Mouse (Mus musculus) heart, embryonic 12.5 days (tissue): Measurements from ENCODE around the gene Scin. TPM values are rescaled to one million over a fixed set of nuclear protein-coding genes. Genes with fewer than 3 reads are reported as not detected.
A peak's percentile ranks its signal among the peaks of the same experiment; 100 is the strongest.

ENCODE experiments used
- ATAC-seq: fragments of 200-750 bp; cut with Nextera tagmentation; 2 replicates; pipeline ENCODE4 v1.8.0; 2017; ENCODE audit warnings: moderate TSS enrichment, moderate library complexity; ENCODE audit not compliant: insufficient number of reproducible peaks, low FRiP score
- H3K27ac ChIP-seq: fragments of 300-500 bp; sonication (generic); 2 replicates; pipeline ENCODE4 v1.5.1; 2016; ENCODE audit warnings: mild to moderate bottlenecking, moderate library complexity; ENCODE audit not compliant: poor library complexity, severe bottlenecking
- H3K27me3 ChIP-seq: fragments of 300-500 bp; sonication (generic); replicated peaks from 2 replicates; pipeline ENCODE4 v1.6.1; 2016; ENCODE audit warnings: mild to moderate bottlenecking, moderate library complexity
- H3K36me3 ChIP-seq: fragments of 300-500 bp; sonication (generic); 2 replicates; pipeline ENCODE4 v1.6.1; 2016; ENCODE audit warnings: mild to moderate bottlenecking, moderate library complexity
- H3K4me1 ChIP-seq: fragments of 300-500 bp; sonication (generic); replicated peaks from 2 replicates; pipeline ENCODE4 v1.6.1; 2016; ENCODE audit warnings: mild to moderate bottlenecking
- H3K4me2 ChIP-seq: fragments of 300-500 bp; sonication (generic); 2 replicates; pipeline ENCODE4 v1.6.1; 2016; ENCODE audit warnings: mild to moderate bottlenecking, moderate library complexity
- H3K4me3 ChIP-seq: fragments of 300-500 bp; sonication (generic); 2 replicates; pipeline ENCODE4 v1.5.1; 2016; ENCODE audit warnings: mild to moderate bottlenecking
- H3K9ac ChIP-seq: fragments of 300-500 bp; sonication (generic); 2 replicates; pipeline ENCODE4 v1.6.1; 2016; ENCODE audit warnings: mild to moderate bottlenecking, moderate library complexity
- H3K9me3 ChIP-seq: fragments of 300-500 bp; sonication (generic); replicated peaks from 2 replicates; pipeline ENCODE4 v1.6.1; 2016; ENCODE audit warnings: mild to moderate bottlenecking, moderate library complexity
- WGBS: fragments of 180-500 bp; shearing (Covaris S2); methylation state at CpG from one replicate; pipeline ENCODE4 v1.1.7; 2016; 5-methylcytosine and 5-hydroxymethylcytosine counted together
- polyA plus RNA-seq: library from polyadenylated mRNA; unstranded; fragments of >200 nt; fragmentation: Nextera tagmentation; extraction: Ambion mirVana; gene quantifications from 2 replicates; pipeline ENCODE4 v1.2.1, GENCODE M21; 2016

Gene Scin
- polyA plus RNA-seq, 1 experiment from 2014 or later = 2.7 TPM

DNA sequence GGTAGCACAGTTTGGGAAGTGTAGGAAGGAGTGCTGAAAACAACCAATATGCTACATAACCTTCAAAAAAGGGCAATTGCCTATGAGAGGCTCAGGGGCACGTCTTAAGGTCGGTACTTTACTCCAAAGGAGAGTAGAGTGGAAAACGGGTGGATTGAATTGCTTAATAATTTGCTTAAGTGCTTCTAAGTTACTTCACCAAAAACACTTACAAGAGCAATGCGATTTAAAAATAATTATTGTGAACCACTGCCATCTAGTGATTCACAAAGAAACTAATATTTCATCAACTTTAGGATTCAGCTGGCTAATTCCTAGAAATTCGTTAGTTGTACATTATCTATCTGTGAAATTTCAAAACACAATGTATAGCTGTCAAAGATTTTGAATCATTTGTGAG lies 60.4 kb downstream of the Scin start:
- no peaks in the 10 kb centered on the region for H3K4me1 ChIP-seq
- H3K9me3 ChIP-seq = no peaks in the 10 kb centered on the region
- no peak overlapping the region for H3K27ac ChIP-seq
- no peaks in the 10 kb centered on the region for H3K27me3 ChIP-seq
- H3K9ac ChIP-seq = no peak overlapping the region
- no peak overlapping the region for H3K4me3 ChIP-seq
- WGBS = 63% methylated on average over 5 of the region's 5 CpGs
- no peaks in the 10 kb centered on the region for H3K36me3 ChIP-seq
- no peak overlapping the region for H3K4me2 ChIP-seq
- no peak for ATAC-seq

DNA sequence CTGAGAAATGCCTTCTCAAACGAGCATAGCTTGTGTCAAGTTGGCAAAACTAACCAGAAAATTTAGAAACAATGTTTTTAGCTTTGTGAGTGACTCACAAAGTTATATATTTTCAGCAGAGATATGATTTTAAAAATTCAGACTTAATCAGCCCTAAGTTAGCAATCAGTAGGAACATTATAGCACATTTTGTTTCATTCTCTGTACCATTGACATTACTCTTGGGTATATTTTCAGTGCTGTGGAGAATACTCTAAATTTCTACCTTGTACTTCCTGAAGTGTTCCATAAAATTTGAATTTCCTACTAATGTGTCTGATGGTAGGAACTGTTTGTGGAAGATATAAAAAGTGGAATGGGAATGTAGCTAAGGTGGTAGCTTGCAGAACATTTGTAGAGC lies 87.0 kb downstream of the Scin start:
- H3K36me3 ChIP-seq = no peaks in the 10 kb centered on the region
- H3K9me3 ChIP-seq = no peaks in the 10 kb centered on the region
- no peaks in the 10 kb centered on the region for H3K27me3 ChIP-seq
- 60% methylated on average over 1 of the region's 1 CpGs for WGBS
- no peaks in the 10 kb centered on the region for H3K4me1 ChIP-seq
- ATAC-seq = no peak
- no peak overlapping the region for H3K4me3 ChIP-seq
- no peak overlapping the region for H3K4me2 ChIP-seq
- no peak overlapping the region for H3K27ac ChIP-seq
- no peak overlapping the region for H3K9ac ChIP-seq

DNA sequence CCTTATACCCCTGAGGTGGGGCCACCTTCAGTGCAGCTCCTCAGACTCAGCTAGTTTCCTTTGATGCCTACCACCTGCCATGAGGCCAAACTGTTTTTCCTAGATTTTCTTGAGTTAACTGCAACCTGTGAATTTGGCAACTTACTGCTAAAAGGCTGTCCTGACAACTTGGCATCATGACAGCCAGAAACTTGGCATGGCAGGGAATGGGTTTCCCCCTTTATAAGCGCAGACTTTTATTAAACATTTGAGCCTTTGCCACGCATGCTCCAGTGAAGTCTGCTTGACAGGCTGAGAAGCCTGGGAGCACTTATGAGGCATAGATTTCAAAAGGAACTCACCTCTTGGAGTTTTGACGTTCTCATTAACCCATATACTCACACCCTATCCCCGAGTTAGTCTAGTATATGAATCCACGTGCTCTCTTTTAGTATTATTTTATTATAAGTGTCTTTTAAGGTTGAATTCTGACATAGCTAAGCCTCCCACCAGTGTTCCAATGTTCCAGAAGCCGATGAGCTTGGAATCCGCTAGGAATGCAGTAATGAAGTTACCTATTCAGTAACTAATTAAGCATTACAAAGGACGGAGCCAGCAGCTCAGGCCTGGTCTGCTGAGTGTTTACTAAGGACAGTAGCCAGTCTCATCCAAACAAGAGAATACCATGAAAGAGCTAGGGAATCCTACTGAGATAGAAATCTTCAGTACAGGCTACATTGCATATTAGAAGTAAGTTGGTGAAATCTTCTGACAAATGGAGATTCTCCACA lies 90.0 kb downstream of the Scin start:
- Histone ChIP-seq H3K9me3 (no peaks in the 10 kb centered on the region), H3K27me3 (no peaks in the 10 kb centered on the region), H3K4me2 (no peak overlapping the region), H3K27ac (no peak overlapping the region), H3K9ac (no peak overlapping the region), H3K36me3 (no peaks in the 10 kb centered on the region), H3K4me3 (no peak overlapping the region), H3K4me1 (no peaks in the 10 kb centered on the region)
- WGBS = 82% methylated on average over 8 of the region's 8 CpGs
- no peak for ATAC-seq

DNA sequence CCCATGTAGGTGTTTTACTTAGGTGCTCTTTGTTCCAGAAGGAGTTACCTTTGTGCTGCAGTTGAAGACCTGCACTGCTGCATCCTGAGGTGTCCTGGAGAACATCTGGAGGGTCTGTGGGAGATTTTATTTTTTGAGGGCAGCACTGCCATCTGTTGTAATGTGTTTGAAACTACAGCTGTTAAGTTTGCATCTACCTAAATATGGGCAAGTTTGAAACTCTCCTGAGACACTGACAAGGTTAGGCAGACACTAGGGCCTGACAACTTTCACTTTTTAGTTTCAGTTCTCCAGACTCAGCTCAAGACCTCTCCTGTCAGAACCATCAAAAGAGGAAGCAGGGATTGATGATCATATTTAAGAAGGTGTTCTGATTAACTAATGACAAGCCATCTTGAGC lies 94.0 kb downstream of the Scin start:
- 0 out of 2 replicates have a peak, but pooled peaks cover 2% of the 10 kb centered on the region for H3K4me1 ChIP-seq
- no peaks in the 10 kb centered on the region for H3K9me3 ChIP-seq
- no peak for ATAC-seq

DNA sequence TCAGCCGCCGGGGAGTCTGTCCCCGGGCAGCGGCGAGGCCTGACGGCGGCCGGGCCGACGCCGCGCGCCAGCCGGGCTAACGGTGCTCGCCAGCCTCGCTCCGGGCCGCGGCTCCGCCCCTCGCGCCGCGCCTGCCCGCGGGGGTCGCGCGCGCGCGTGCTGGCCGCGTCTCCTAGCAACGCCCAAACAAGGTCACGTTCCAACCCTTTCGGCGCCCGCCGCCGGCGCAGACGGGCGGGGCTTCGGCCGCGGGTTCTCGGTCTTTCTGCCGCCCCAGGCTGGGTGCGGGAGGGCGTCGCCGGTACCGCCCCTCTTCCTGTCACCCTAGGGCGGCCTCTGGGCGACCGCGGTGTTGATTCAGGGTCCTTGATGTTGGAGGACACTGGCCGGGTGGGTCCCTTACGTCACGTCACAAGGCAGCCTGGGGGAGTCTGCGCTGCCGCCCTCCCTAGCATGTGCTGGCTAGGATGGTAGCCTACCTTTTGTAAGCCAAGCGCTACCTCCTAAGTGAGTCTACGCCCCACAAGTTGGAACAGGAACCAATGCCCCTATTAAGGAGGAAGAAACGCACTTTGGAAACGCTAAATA lies 96.1 kb downstream of the Scin start, which contains the start of gene Arl4a:
TSS of gene Arl4a (minus strand) at position 150 of the 588 bp plus-strand sequence.
- Histone ChIP-seq H3K4me1 (0 out of 2 replicates have a peak, but pooled peaks cover 2% of the 10 kb centered on the region), H3K27me3 (no peaks in the 10 kb centered on the region), H3K9me3 (no peaks in the 10 kb centered on the region), H3K36me3 (no peaks in the 10 kb centered on the region), H3K4me2 (peak within 1 kb of the TSS; percentile 68), H3K4me3 (peak within 1 kb of the TSS; percentile 88), H3K27ac (peak within 1 kb of the TSS; percentile 93), H3K9ac (peak within 1 kb of the TSS; percentile 89)
- peak; percentile 92 for ATAC-seq
- WGBS = under 1% methylated on average over 68 of the region's 68 CpGs

More for the DNA sequence above, 94.0 kb downstream of the Scin start:
- Histone ChIP-seq H3K36me3 (no peaks in the 10 kb centered on the region), H3K9ac (no peak overlapping the region), H3K4me3 (no peak overlapping the region), H3K4me2 (no peak overlapping the region), H3K27ac (no peak overlapping the region), H3K27me3 (no peaks in the 10 kb centered on the region)

DNA sequence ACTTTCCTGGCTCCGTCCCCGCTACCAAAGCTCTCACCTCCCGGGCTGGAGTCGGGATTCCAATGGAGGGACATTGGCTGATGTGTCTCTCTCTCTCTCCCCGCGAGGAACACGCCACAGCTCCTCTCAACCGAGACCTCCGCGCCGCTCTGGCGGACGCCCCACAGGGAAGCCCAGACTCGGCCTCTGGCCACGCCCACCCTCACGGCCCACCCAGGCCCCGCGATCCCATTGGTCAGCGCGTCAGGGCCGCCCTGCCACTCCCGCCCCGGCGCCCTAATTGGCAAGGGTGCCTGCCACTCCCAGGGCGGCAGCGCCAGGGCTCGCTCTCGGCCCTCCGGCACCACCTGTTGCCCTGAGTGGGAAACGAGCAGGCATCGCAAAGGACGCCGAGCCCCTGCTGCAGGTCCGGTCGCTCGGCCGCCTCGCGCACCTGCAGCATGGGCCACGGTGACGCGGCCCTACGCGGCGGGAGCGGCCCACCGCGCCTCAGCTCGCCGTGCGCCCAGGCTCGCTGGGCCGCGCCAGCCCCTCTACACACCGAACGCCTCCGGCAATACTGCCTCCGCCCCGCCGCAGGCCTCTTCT lies 96.7 kb downstream of the Scin start:
- H3K9me3 ChIP-seq = no peaks in the 10 kb centered on the region
- WGBS = under 1% methylated on average over 58 of the region's 60 CpGs
- peak overlapping the region; percentile 68 for H3K4me2 ChIP-seq
- peak; percentile 98 for ATAC-seq
- 0 out of 2 replicates have a peak, but pooled peaks cover 2% of the 10 kb centered on the region for H3K4me1 ChIP-seq
- H3K27me3 ChIP-seq = no peaks in the 10 kb centered on the region
- H3K27ac ChIP-seq = peak overlapping the region; percentile 93
- peak overlapping the region; percentile 89 for H3K9ac ChIP-seq
- H3K36me3 ChIP-seq = 0 out of 2 replicates have a peak, but pooled peaks cover 3% of the 10 kb centered on the region
- peak overlapping the region; percentile 88 for H3K4me3 ChIP-seq

DNA sequence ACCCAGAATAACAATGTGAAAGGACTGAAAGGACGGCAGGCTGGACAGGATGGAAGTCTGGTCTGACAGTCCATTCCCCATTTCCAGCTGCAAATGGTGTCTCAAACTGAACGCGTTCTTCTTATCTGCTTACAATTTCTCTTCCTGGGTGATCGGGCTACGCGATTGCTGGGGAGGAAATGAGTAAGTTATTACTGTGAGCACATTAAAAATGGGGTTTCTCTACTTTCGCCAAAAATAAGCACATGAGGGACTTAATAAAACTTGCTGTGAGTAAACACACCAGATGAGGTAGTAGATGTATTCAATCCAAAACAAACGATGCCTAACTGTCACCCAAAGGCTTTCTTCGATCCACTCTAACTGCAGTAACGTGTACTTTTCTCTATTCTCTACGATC lies 97.4 kb downstream of the Scin start:
- peak overlapping the region; percentile 89 for H3K9ac ChIP-seq
- H3K4me1 ChIP-seq = 0 out of 2 replicates have a peak, but pooled peaks cover 2% of the 10 kb centered on the region
- H3K4me3 ChIP-seq = peak overlapping the region; percentile 88
- H3K27me3 ChIP-seq = no peaks in the 10 kb centered on the region
- H3K4me2 ChIP-seq = peak overlapping the region; percentile 68
- H3K9me3 ChIP-seq = no peaks in the 10 kb centered on the region
- peak overlapping the region; percentile 80; the same call in 1 of the 2 replicates for H3K27ac ChIP-seq
- ATAC-seq = no peak
- 2% methylated on average over 11 of the region's 11 CpGs for WGBS
- peaks cover 3% of the 10 kb centered on the region; the same call in 1 of the 2 replicates for H3K36me3 ChIP-seq

DNA sequence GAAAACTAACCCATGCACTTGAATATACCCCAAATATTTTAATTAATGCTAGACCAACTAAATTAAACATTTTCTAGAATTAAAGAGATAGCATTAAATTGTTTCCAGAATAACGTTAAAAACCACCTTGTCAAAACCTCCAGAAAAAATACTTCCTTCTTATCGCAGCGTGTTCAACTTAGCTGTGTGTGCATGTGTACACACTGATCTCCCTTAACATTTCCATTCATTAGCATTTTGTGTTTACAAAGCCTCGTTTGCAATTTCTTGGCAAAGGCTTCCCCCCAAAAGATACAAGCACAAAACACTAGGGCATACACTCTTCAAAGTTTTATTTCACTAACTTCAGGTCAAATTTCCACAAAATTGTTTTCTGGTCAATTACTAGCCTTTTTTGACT lies 98.5 kb downstream of the Scin start:
- WGBS = 71% methylated on average over 4 of the region's 4 CpGs
- peaks cover 8% of the 10 kb centered on the region; the same call in 1 of the 2 replicates for H3K36me3 ChIP-seq
- H3K4me2 ChIP-seq = peak overlapping the region; percentile 68

DNA sequence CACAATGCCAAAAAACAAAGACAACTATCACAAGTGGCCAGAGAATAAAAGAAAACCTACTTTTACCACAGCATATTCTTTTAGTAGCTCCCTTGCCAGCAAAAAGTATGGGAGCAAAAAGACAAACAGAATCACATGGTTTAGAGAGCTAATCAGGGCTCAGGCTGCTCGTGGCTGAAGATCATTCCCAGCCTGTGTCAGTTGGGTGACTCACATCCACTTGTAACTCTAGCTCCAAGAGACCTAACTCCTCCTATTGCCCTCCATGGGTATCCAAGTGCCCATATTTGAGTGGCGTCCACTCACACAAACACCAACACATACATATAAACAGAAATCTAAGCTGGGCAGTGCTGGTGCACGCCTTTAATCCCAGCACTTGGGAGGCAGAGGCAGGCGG lies 104.8 kb downstream of the Scin start:
- Histone ChIP-seq H3K27ac (no peak overlapping the region), H3K9ac (no peak overlapping the region), H3K9me3 (no peaks in the 10 kb centered on the region), H3K4me1 (no peaks in the 10 kb centered on the region), H3K4me3 (no peak overlapping the region), H3K27me3 (no peaks in the 10 kb centered on the region), H3K4me2 (no peak overlapping the region), H3K36me3 (peaks cover 8% of the 10 kb centered on the region; the same call in 1 of the 2 replicates)
- no peak for ATAC-seq
- 70% methylated on average over 4 of the region's 4 CpGs for WGBS

More for the DNA sequence above, 98.5 kb downstream of the Scin start:
- no peak for ATAC-seq
- no peaks in the 10 kb centered on the region for H3K27me3 ChIP-seq
- 0 out of 2 replicates have a peak, but pooled peaks cover 2% of the 10 kb centered on the region for H3K4me1 ChIP-seq
- H3K9me3 ChIP-seq = no peaks in the 10 kb centered on the region
- H3K27ac ChIP-seq = no peak overlapping the region
- no peak overlapping the region for H3K9ac ChIP-seq
- H3K4me3 ChIP-seq = peak overlapping the region; percentile 88

DNA sequence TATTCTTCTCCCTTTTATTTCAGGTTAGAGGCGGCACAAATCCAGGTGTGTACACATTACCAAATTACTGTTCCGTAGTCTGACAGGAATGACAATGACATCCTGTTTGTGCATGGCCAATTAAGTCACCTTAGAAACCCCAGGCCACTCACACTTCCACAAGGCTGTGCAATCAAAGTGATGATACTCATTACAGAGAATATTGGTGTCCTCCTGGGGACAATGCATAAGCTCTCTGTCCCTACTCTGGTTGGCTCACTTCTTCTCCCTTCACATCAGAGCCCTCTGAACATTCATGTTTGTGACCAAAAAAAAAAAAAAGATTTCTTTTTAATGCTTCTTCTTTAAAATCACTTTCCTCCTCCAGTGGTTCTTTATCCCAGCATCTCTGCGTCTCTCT lies 106.2 kb downstream of the Scin start:
- 92% methylated on average over 3 of the region's 3 CpGs for WGBS
- Histone ChIP-seq H3K4me1 (0 out of 2 replicates have a peak, but pooled peaks cover 2% of the 10 kb centered on the region), H3K9me3 (no peaks in the 10 kb centered on the region), H3K9ac (no peak overlapping the region), H3K36me3 (peaks cover 8% of the 10 kb centered on the region; the same call in 1 of the 2 replicates), H3K4me2 (no peak overlapping the region), H3K27ac (no peak overlapping the region), H3K4me3 (no peak overlapping the region), H3K27me3 (no peaks in the 10 kb centered on the region)
- ATAC-seq = no peak

DNA sequence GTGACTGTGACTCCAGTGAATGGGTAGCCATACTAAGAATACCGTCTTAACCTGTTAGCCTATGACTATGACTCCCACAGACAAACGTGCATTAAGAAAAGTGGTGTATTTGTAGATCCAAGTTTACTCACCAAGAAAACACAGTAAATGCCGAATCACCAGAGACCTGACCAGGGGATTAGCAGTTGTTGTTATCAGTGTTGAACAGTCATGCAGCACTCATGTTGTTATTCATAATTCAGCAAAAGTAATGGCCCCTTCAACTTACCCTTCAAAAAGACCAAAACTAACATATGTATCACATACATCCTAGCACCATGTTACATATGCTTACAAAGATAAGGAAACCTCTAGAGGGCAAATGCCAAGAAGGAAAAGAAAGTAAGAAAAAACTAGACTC lies 106.6 kb downstream of the Scin start:
- peak; percentile 66 for ATAC-seq
- 74% methylated on average over 3 of the region's 3 CpGs for WGBS
- H3K27me3 ChIP-seq = no peaks in the 10 kb centered on the region

More for the DNA sequence above, 106.6 kb downstream of the Scin start:
- Histone ChIP-seq H3K4me2 (no peak overlapping the region), H3K4me1 (0 out of 2 replicates have a peak, but pooled peaks cover 2% of the 10 kb centered on the region), H3K27ac (no peak overlapping the region), H3K36me3 (peaks cover 6% of the 10 kb centered on the region; the same call in 1 of the 2 replicates), H3K4me3 (no peak overlapping the region), H3K9me3 (no peaks in the 10 kb centered on the region), H3K9ac (no peak overlapping the region)
